Mouse (Mus musculus): Measurements from ENCODE around the gene Mmp8. TPM values are rescaled to one million over a fixed set of nuclear protein-coding genes. Genes with fewer than 3 reads are reported as not detected.

The Mmp8 gene
- polyA plus RNA-seq, 1 experiment, result 1.7 TPM

DNA sequence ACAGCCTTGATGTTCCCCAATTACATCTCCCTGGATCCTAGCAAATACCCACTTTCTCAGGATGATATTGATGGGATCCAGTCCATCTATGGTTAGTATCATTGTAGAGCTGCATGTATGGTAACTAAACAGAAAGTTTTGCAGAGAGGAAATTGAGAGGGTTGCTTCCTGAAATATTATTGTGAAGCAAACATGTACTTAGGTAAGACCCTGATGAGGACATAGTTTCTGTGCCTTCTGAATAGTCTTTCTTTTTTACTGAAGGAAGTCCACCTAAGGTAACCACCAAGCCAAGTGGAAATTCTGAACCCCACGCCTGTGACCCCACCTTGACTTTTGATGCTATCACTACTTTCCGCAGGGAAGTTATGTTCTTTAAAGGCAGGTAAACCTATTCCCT, 19.1 kb downstream of the Mmp8 start:
- no peak for DNase-seq
- Histone ChIP-seq H3K4me3 (replicated peaks; ENCODE audit: extremely low read depth, low read depth, low read length) (no peak overlapping the region), H3K4me1 (ENCODE audit: control insufficient read depth, insufficient read depth, low read length) (peaks cover 3% of the 10 kb centered on the region)
- WGBS, result 91% methylated on average over 2 of the region's 2 CpGs
- TF ChIP-seq CTCF (IDR thresholded peaks at IDR 0.05; ENCODE audit: insufficient read depth, low read length) (no peak), POLR2A (IDR thresholded peaks at IDR 0.05; ENCODE audit: borderline replicate concordance, extremely low read depth, low read depth, low read length) (no peak)

- TF ChIP-seq POLR2A (IDR thresholded peaks at IDR 0.05; ENCODE audit: borderline replicate concordance, extremely low read depth, low read depth, low read length) (no peak), CTCF (IDR thresholded peaks at IDR 0.05; ENCODE audit: insufficient read depth, low read length) (no peak)
- Histone ChIP-seq H3K4me3 (replicated peaks; ENCODE audit: extremely low read depth, low read depth, low read length) (no peak overlapping the region), H3K4me1 (ENCODE audit: control insufficient read depth, insufficient read depth, low read length) (no peaks in the 10 kb centered on the region; the same call in 1 of the 2 replicates)
- DNase-seq, result no peak
- WGBS, result 71% methylated on average over 8 of the region's 8 CpGs
Measured at GRCm38 (mm10) chr9:7590063-7590462, 31.8 kb downstream of the Mmp8 start.

- Histone ChIP-seq H3K4me3 (replicated peaks; ENCODE audit: extremely low read depth, low read depth, low read length) (no peak overlapping the region), H3K4me1 (ENCODE audit: control insufficient read depth, insufficient read depth, low read length) (no peaks in the 10 kb centered on the region; the same call in 1 of the 2 replicates)
- no peak for DNase-seq
- WGBS, result 81% methylated on average over 3 of the region's 3 CpGs
- TF ChIP-seq CTCF (IDR thresholded peaks at IDR 0.05; ENCODE audit: insufficient read depth, low read length) (no peak), POLR2A (IDR thresholded peaks at IDR 0.05; ENCODE audit: borderline replicate concordance, extremely low read depth, low read depth, low read length) (no peak)
Measured at GRCm38 (mm10) chr9:7593272-7593812, 35.1 kb downstream of the Mmp8 start.

DNA sequence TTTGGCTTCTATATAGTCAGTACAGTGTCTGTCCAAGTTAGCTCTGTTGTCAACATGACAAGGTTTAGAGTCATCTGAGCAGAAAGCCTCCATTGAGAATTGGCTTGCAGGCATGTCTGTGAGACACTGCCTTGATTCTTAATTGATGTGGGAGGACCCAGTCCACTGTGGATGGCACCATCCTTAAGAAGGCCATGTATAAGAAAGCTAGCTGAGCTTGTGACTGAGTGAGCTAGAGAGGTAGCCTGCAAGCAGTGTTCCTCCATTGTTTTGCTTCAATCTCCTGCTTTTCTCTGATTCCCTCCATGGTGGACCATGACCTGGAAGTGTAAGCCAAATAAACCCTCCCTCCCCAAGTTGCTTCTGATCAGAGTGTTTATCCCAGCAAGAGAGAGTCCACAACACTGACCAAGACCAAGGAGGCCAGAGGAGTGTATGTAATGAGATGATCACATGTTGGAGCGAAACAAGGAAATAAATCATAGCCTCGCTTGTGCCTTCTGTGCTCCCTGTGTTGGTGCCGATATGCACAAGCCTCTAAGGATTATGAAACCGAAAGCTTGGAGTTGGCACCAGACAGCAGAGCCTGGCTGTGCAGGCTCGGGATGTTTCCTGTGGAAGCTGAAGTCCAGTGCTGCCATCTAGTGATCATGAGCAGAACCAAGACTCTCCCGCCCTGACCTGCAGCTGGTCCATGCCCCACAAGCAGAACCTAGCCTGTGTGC, 36.7 kb downstream of the Mmp8 start:
- Histone ChIP-seq H3K4me3 (replicated peaks; ENCODE audit: extremely low read depth, low read depth, low read length) (peak overlapping the region; percentile 75), H3K4me1 (ENCODE audit: control insufficient read depth, insufficient read depth, low read length) (no peaks in the 10 kb centered on the region; the same call in 1 of the 2 replicates)
- WGBS, result 3% methylated on average over 6 of the region's 6 CpGs
- peak; percentile 68 for DNase-seq
- peak; percentile 89 for TF ChIP-seq CTCF (IDR thresholded peaks at IDR 0.05; ENCODE audit: insufficient read depth, low read length)
- peak; percentile 41; the same call in 1 of the 2 replicates for TF ChIP-seq POLR2A (IDR thresholded peaks at IDR 0.05; ENCODE audit: borderline replicate concordance, extremely low read depth, low read depth, low read length)

GRCm38 (mm10) chr9:7602982-7603742, 44.9 kb downstream of the Mmp8 start:
- DNase-seq, result peak; percentile 65
- Histone ChIP-seq H3K4me1 (ENCODE audit: control insufficient read depth, insufficient read depth, low read length) (no peaks in the 10 kb centered on the region), H3K4me3 (replicated peaks; ENCODE audit: extremely low read depth, low read depth, low read length) (no peak overlapping the region)
- peak; percentile 84 for TF ChIP-seq CTCF (IDR thresholded peaks at IDR 0.05; ENCODE audit: insufficient read depth, low read length)
- TF ChIP-seq POLR2A (IDR thresholded peaks at IDR 0.05; ENCODE audit: borderline replicate concordance, extremely low read depth, low read depth, low read length), result no peak
- WGBS, result under 1% methylated on average over 3 of the region's 3 CpGs

DNA sequence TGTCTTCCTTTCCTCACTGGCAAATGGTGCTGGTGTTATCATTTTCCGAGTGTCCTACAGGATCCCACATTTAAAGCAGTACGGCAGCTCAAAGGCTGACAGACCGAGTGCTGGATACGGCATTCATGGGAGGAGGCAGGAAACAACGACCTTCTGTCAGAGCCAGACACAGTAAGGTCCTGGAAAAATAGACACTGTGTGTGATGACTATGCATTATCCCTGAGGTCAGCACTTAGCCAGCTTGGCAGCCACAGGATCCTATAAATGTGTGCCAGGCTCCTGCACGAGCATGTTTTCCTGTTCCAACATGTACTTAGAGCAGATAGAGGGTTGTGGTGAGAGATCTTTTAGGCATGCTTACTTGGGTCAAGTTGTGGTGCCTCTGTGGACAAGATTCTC, 45.7 kb downstream of the Mmp8 start:
- H3K4me3 ChIP-seq (replicated peaks; ENCODE audit: extremely low read depth, low read depth, low read length), result no peak overlapping the region
- DNase-seq, result no peak
- no peak for TF ChIP-seq POLR2A (IDR thresholded peaks at IDR 0.05; ENCODE audit: borderline replicate concordance, extremely low read depth, low read depth, low read length)
- TF ChIP-seq CTCF (IDR thresholded peaks at IDR 0.05; ENCODE audit: insufficient read depth, low read length), result no peak
- WGBS, result 58% methylated on average over 6 of the region's 6 CpGs
- H3K4me1 ChIP-seq (ENCODE audit: control insufficient read depth, insufficient read depth, low read length), result no peaks in the 10 kb centered on the region

GRCm38 (mm10) chr9:7605638-7606037, 47.4 kb downstream of the Mmp8 start:
- 88% methylated on average over 12 of the region's 12 CpGs for WGBS
- no peak for DNase-seq
- Histone ChIP-seq H3K4me1 (ENCODE audit: control insufficient read depth, insufficient read depth, low read length) (no peaks in the 10 kb centered on the region), H3K4me3 (replicated peaks; ENCODE audit: extremely low read depth, low read depth, low read length) (no peak overlapping the region)
- TF ChIP-seq POLR2A (IDR thresholded peaks at IDR 0.05; ENCODE audit: borderline replicate concordance, extremely low read depth, low read depth, low read length), result no peak
- no peak for TF ChIP-seq CTCF (IDR thresholded peaks at IDR 0.05; ENCODE audit: insufficient read depth, low read length)

Other genes starting within 250 kb of the Mmp8 start
- gene Mmp12, start 214.1 kb upstream of the Mmp8 start, polyA plus RNA-seq (2012; rRNA removed), result 0.89 and 1.8 TPM in 2 replicates
- not detected in 2 replicates for gene Mmp1b, start 170.4 kb upstream of the Mmp8 start, polyA plus RNA-seq (2012; rRNA removed)
- 5.7 and 7.6 TPM in 2 replicates for gene Mmp3, start 112.6 kb upstream of the Mmp8 start, polyA plus RNA-seq (2012; rRNA removed)
- not detected in 2 replicates for gene Mmp10, start 56.1 kb upstream of the Mmp8 start, polyA plus RNA-seq (2012; rRNA removed)
- gene Mmp27, start 12.9 kb downstream of the Mmp8 start, polyA plus RNA-seq (2012; rRNA removed), result 0.18 and 0.41 TPM in 2 replicates
- not detected in 2 replicates for gene Mmp20, start 69.8 kb downstream of the Mmp8 start, polyA plus RNA-seq (2012; rRNA removed)
- gene Mmp7, start 133.6 kb downstream of the Mmp8 start, polyA plus RNA-seq (2012; rRNA removed), result not detected in 2 replicates
- gene Tmem123, start 205.6 kb downstream of the Mmp8 start, polyA plus RNA-seq (2012; rRNA removed), result 83.3 and 89.8 TPM in 2 replicates

All from lung, adult 2 months (tissue).